Mouse (Mus musculus) stomach, embryonic 14.5 days (tissue): Measurements from ENCODE around the gene Idh1. TPM values are rescaled to one million over a fixed set of nuclear protein-coding genes. Genes with fewer than 3 reads are reported as not detected.

ENCODE experiments used
- ATAC-seq: fragments of 200-750 bp; cut with Nextera tagmentation; 2 replicates; pipeline ENCODE4 v1.8.0; 2017; ENCODE audit warnings: low read depth, moderate TSS enrichment; ENCODE audit not compliant: insufficient number of reproducible peaks, insufficient read depth, low FRiP score
- H3K27ac ChIP-seq: fragments of 300-500 bp; sonication (generic); 2 replicates; pipeline ENCODE4 v1.5.1; 2014; ENCODE audit warnings: mild to moderate bottlenecking, low read length, moderate library complexity, mixed read lengths
- H3K27me3 ChIP-seq: fragments of 300-500 bp; sonication (generic); 2 replicates; pipeline ENCODE4 v1.6.1; 2014; ENCODE audit warnings: low read length, control low read depth, mixed read lengths; ENCODE audit not compliant: control insufficient read depth, insufficient read depth
- H3K36me3 ChIP-seq: fragments of 300-500 bp; sonication (generic); 2 replicates; pipeline ENCODE4 v1.6.1; 2014; ENCODE audit warnings: mild to moderate bottlenecking, control low read depth, low read length, moderate library complexity, mixed read lengths; ENCODE audit not compliant: control insufficient read depth, insufficient read depth
- H3K4me1 ChIP-seq: fragments of 300-500 bp; sonication (generic); 2 replicates; pipeline ENCODE4 v1.6.1; 2014; ENCODE audit warnings: low read length, control low read depth, mixed read lengths; ENCODE audit not compliant: control insufficient read depth, insufficient read depth
- H3K4me2 ChIP-seq: fragments of 300-500 bp; sonication (generic); replicated peaks from 2 replicates; pipeline ENCODE4 v1.6.1; 2014; ENCODE audit warnings: low read depth, low read length, control low read depth
- H3K4me3 ChIP-seq: fragments of 300-500 bp; sonication (generic); 2 replicates; pipeline ENCODE4 v1.5.1; 2014; ENCODE audit warnings: low read depth, low read length, control low read depth
- H3K9ac ChIP-seq: fragments of 300-500 bp; sonication (generic); replicated peaks from 2 replicates; pipeline ENCODE4 v1.6.1; 2014; ENCODE audit warnings: low read depth, mild to moderate bottlenecking, control low read depth, low read length, moderate library complexity, mixed read lengths
- H3K9me3 ChIP-seq: fragments of 300-500 bp; sonication (generic); 2 replicates; pipeline ENCODE4 v1.6.1; 2016; ENCODE audit warnings: low read depth, low read length, control low read depth; ENCODE audit not compliant: control insufficient read depth
- WGBS: fragments of 180-500 bp; shearing (Covaris S2); extraction: QIAGEN DNeasy Blood & Tissue Kit; methylation state at CpG from one replicate; pipeline ENCODE4 v1.1.7; 2014; 5-methylcytosine and 5-hydroxymethylcytosine counted together
- polyA plus RNA-seq: library from polyadenylated mRNA; unstranded; fragments of >200 nt; fragmentation: Nextera tagmentation; extraction: Ambion mirVana; gene quantifications from 2 replicates; pipeline ENCODE4 v1.2.1, GENCODE M21; 2014

The Idh1 gene
- polyA plus RNA-seq, 1 experiment from 2014 or later: 148 TPM

- no peak for ATAC-seq
- H3K4me1 ChIP-seq: no peaks in the 10 kb centered on the region
- H3K27ac ChIP-seq: no peak within 1 kb of the TSS
- H3K4me2 ChIP-seq: no peak within 1 kb of the TSS
- H3K9me3 ChIP-seq: no peaks in the 10 kb centered on the region
- no peaks in the 10 kb centered on the region for H3K27me3 ChIP-seq
- no peak within 1 kb of the TSS for H3K9ac ChIP-seq
- H3K4me3 ChIP-seq: no peak within 1 kb of the TSS
- no peaks in the 10 kb centered on the region for H3K36me3 ChIP-seq
- WGBS: 80% methylated on average over 1 of the region's 1 CpGs
These were observed 66.9 kb downstream of the Idh1 start, which contains the start of gene Gm28845 for GRCm38 (mm10) chr1:65119438-65119837. Gene Gm28845 (minus strand): TSS chr1:65119558.

- no peaks in the 10 kb centered on the region for H3K27me3 ChIP-seq
- H3K4me2 ChIP-seq: no peak overlapping the region
- no peak overlapping the region for H3K4me3 ChIP-seq
- no peaks in the 10 kb centered on the region for H3K36me3 ChIP-seq
- H3K9ac ChIP-seq: no peak overlapping the region
- WGBS: 55% methylated on average over 8 of the region's 8 CpGs
- no peak overlapping the region for H3K27ac ChIP-seq
- no peaks in the 10 kb centered on the region for H3K9me3 ChIP-seq
- peak; percentile 86 for ATAC-seq
- no peaks in the 10 kb centered on the region for H3K4me1 ChIP-seq
These were observed 68.0 kb downstream of the Idh1 start for GRCm38 (mm10) chr1:65118150-65118913.

GRCm38 (mm10) chr1:65113536-65114172, 72.6 kb downstream of the Idh1 start:
- no peaks in the 10 kb centered on the region for H3K27me3 ChIP-seq
- H3K4me1 ChIP-seq: 0 out of 2 replicates have a peak, but pooled peaks cover 2% of the 10 kb centered on the region
- 91% methylated on average over 5 of the region's 5 CpGs for WGBS
- H3K4me3 ChIP-seq: no peak overlapping the region
- ATAC-seq: no peak
- H3K9ac ChIP-seq: no peak overlapping the region
- no peak overlapping the region for H3K27ac ChIP-seq
- H3K4me2 ChIP-seq: no peak overlapping the region
- H3K36me3 ChIP-seq: no peaks in the 10 kb centered on the region
- H3K9me3 ChIP-seq: no peaks in the 10 kb centered on the region

- 51% methylated on average over 14 of the region's 14 CpGs for WGBS
- Histone ChIP-seq H3K9me3 (no peaks in the 10 kb centered on the region), H3K36me3 (no peaks in the 10 kb centered on the region), H3K4me1 (0 out of 2 replicates have a peak, but pooled peaks cover 2% of the 10 kb centered on the region), H3K27ac (no peak overlapping the region), H3K4me3 (no peak overlapping the region), H3K4me2 (peak overlapping the region; percentile 33), H3K9ac (no peak overlapping the region), H3K27me3 (no peaks in the 10 kb centered on the region)
- no peak; the same call in 1 of the 2 replicates for ATAC-seq
These were observed 73.5 kb downstream of the Idh1 start for GRCm38 (mm10) chr1:65112807-65113196.

GRCm38 (mm10) chr1:65112031-65112806, 74.1 kb downstream of the Idh1 start:
- Histone ChIP-seq H3K9me3 (no peaks in the 10 kb centered on the region), H3K4me3 (no peak overlapping the region), H3K9ac (no peak overlapping the region), H3K27ac (no peak overlapping the region), H3K27me3 (no peaks in the 10 kb centered on the region), H3K4me1 (0 out of 2 replicates have a peak, but pooled peaks cover 2% of the 10 kb centered on the region), H3K36me3 (no peaks in the 10 kb centered on the region), H3K4me2 (peak overlapping the region; percentile 33)
- peak; percentile 73; the same call in 1 of the 2 replicates for ATAC-seq
- 11% methylated on average over 8 of the region's 8 CpGs for WGBS

GRCm38 (mm10) chr1:65109756-65110435, 76.4 kb downstream of the Idh1 start:
- Histone ChIP-seq H3K9me3 (no peaks in the 10 kb centered on the region), H3K36me3 (no peaks in the 10 kb centered on the region), H3K9ac (no peak overlapping the region), H3K27me3 (no peaks in the 10 kb centered on the region), H3K4me3 (no peak overlapping the region), H3K4me1 (0 out of 2 replicates have a peak, but pooled peaks cover 2% of the 10 kb centered on the region), H3K4me2 (no peak overlapping the region), H3K27ac (no peak overlapping the region)
- no peak for ATAC-seq
- 73% methylated on average over 25 of the region's 25 CpGs for WGBS

GRCm38 (mm10) chr1:65109196-65109595, 77.1 kb downstream of the Idh1 start:
- no peak overlapping the region for H3K4me3 ChIP-seq
- no peak overlapping the region for H3K27ac ChIP-seq
- no peak for ATAC-seq
- no peak overlapping the region for H3K9ac ChIP-seq
- H3K27me3 ChIP-seq: no peaks in the 10 kb centered on the region
- no peaks in the 10 kb centered on the region for H3K9me3 ChIP-seq
- no peaks in the 10 kb centered on the region for H3K36me3 ChIP-seq
- WGBS: 88% methylated on average over 8 of the region's 8 CpGs
- no peak overlapping the region for H3K4me2 ChIP-seq
- 0 out of 2 replicates have a peak, but pooled peaks cover 2% of the 10 kb centered on the region for H3K4me1 ChIP-seq
